Mouse (Mus musculus) embryonic facial prominence, embryonic 10.5 days (tissue): ENCODE data around the gene Fkbp1b. TPM values are rescaled to one million over a fixed set of nuclear protein-coding genes. Genes with fewer than 3 reads are reported as not detected.
"Not testable (repeated sequence)": the region's sequence is repeated elsewhere in the genome, so short reads cannot be mapped to it uniquely, and the experiment has no call there.

Experiments
- DNase-seq: peaks from one replicate; pipeline ENCODE4 v3.0.0-alpha.2; 2017; ENCODE audit warnings: low spot score
- H3K27ac ChIP-seq: fragments of 300-500 bp; sonication (generic); replicated peaks from 2 replicates; pipeline ENCODE4 v1.5.1; 2016; ENCODE audit warnings: mild to moderate bottlenecking
- H3K27me3 ChIP-seq: fragments of 300-500 bp; sonication (generic); replicated peaks from 2 replicates; pipeline ENCODE4 v1.6.1; 2016; ENCODE audit warnings: low read depth, mild to moderate bottlenecking; ENCODE audit not compliant: poor library complexity, severe bottlenecking
- H3K36me3 ChIP-seq: fragments of 300-500 bp; sonication (generic); replicated peaks from 2 replicates; pipeline ENCODE4 v1.6.1; 2016; ENCODE audit warnings: mild to moderate bottlenecking, moderate library complexity
- H3K4me1 ChIP-seq: fragments of 300-500 bp; sonication (generic); 2 replicates; pipeline ENCODE4 v1.6.1; 2016
- H3K4me3 ChIP-seq: fragments of 300-500 bp; sonication (generic); 2 replicates; pipeline ENCODE4 v1.5.1; 2016; ENCODE audit warnings: mild to moderate bottlenecking, moderate library complexity
- H3K9me3 ChIP-seq: fragments of 300-500 bp; sonication (generic); 2 replicates; pipeline ENCODE4 v1.6.1; 2016; ENCODE audit warnings: mild to moderate bottlenecking
- WGBS: fragments of 180-500 bp; shearing (Covaris S2); methylation state at CpG from one replicate; pipeline ENCODE4 v1.1.7; 2016; 5-methylcytosine and 5-hydroxymethylcytosine counted together
- polyA plus RNA-seq: library from polyadenylated mRNA; unstranded; fragments of >200 nt; fragmentation: Nextera tagmentation; extraction: Ambion mirVana; gene quantifications from 2 replicates; pipeline ENCODE4 v1.2.1, GENCODE M21; 2016

The Fkbp1b gene
- polyA plus RNA-seq, 1 experiment from 2014 or later = 9.7 TPM

- Histone ChIP-seq H3K4me3 (peak overlapping the region; percentile 88), H3K27me3 (peaks cover 32% of the 10 kb centered on the region), H3K9me3 (no peaks in the 10 kb centered on the region), H3K4me1 (peaks cover 29% of the 10 kb centered on the region), H3K36me3 (no peaks in the 10 kb centered on the region), H3K27ac (peak overlapping the region; percentile 82)
- DNase-seq = no peak
- WGBS = under 1% methylated on average over 11 of the region's 11 CpGs
These were observed 650 bp downstream of the Fkbp1b start for GRCm38 (mm10) chr12:4840741-4841140.

- Histone ChIP-seq H3K9me3 (no peaks in the 10 kb centered on the region), H3K4me1 (peaks cover 29% of the 10 kb centered on the region), H3K27ac (no peak overlapping the region), H3K36me3 (no peaks in the 10 kb centered on the region), H3K27me3 (peaks cover 32% of the 10 kb centered on the region), H3K4me3 (no peak overlapping the region)
- 57% methylated on average over 6 of the region's 6 CpGs for WGBS
- DNase-seq = no peak
These were observed 1.4 kb downstream of the Fkbp1b start for GRCm38 (mm10) chr12:4840010-4840409.

- Histone ChIP-seq H3K27ac (no peak overlapping the region), H3K36me3 (peaks cover 10% of the 10 kb centered on the region), H3K4me3 (no peak overlapping the region), H3K27me3 (peaks cover 24% of the 10 kb centered on the region), H3K9me3 (no peaks in the 10 kb centered on the region), H3K4me1 (peaks cover 17% of the 10 kb centered on the region)
- 38% methylated on average over 4 of the region's 4 CpGs for WGBS
- DNase-seq = no peak
These were observed 4.4 kb downstream of the Fkbp1b start for GRCm38 (mm10) chr12:4836959-4837358.

GRCm38 (mm10) chr12:4827256-4827655, 14.1 kb downstream of the Fkbp1b start:
- Histone ChIP-seq H3K4me3 (no peak overlapping the region), H3K36me3 (peaks cover 85% of the 10 kb centered on the region), H3K27me3 (no peaks in the 10 kb centered on the region), H3K27ac (no peak overlapping the region), H3K9me3 (no peaks in the 10 kb centered on the region), H3K4me1 (no peaks in the 10 kb centered on the region)
- DNase-seq = no peak
- 78% methylated on average over 3 of the region's 3 CpGs for WGBS

DNA sequence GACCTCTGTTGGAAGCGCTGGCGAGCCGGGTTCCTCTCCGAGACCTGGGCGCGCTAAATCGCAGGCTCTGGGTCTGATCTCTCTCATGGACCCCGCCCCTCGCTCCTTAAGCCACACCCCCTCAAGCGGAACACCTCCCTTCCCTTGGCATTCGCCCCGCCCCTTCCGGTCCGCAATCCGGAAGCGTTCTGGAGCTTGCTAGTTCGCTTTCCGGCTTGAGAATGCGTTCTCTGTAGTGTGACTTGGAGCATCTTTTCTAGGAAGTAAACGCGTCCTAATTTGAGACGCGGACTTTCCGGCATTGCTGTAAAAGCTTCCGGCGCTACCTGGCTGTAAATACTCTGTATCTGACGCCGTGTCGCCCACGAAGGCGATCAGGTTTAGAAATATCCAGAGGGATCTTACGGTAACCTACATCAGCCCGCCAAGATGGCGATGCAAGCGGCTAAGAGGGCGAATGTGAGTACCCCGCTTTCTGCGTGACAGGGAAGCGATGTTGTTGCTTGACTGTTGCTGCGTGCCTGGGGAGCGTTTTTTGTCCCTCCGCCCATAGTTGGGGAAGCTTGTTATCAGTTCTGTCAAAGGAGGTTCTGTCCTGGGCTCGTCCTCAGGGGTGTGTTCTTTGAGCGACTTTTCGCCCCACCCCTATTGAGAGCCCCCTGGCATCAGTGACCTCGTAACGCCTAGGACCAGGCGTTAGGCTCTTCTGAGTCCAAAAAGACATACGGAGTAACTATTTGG, 23.9 kb downstream of the Fkbp1b start, which contains the start of gene Sf3b6:
Gene Sf3b6, plus strand, starts transcription at position 184 of the 741 bp plus-strand sequence.
- peak within 1 kb of the TSS; percentile 66 for H3K4me3 ChIP-seq
- peak within 1 kb of the TSS; percentile 87 for H3K27ac ChIP-seq
- peaks cover 32% of the 10 kb centered on the region for H3K36me3 ChIP-seq
- WGBS = under 1% methylated on average over 49 of the region's 49 CpGs
- H3K4me1 ChIP-seq = peaks cover 17% of the 10 kb centered on the region
- H3K27me3 ChIP-seq = no peaks in the 10 kb centered on the region
- peak; percentile 99 for DNase-seq
- H3K9me3 ChIP-seq = no peaks in the 10 kb centered on the region

GRCm38 (mm10) chr12:4816680-4817360, 24.6 kb downstream of the Fkbp1b start:
- 11% methylated on average over 24 of the region's 24 CpGs for WGBS
- H3K9me3 ChIP-seq = no peaks in the 10 kb centered on the region
- DNase-seq = no peak
- H3K27ac ChIP-seq = peak overlapping the region; percentile 87
- peak overlapping the region; percentile 66 for H3K4me3 ChIP-seq
- no peaks in the 10 kb centered on the region for H3K27me3 ChIP-seq
- H3K4me1 ChIP-seq = peaks cover 17% of the 10 kb centered on the region
- H3K36me3 ChIP-seq = peaks cover 25% of the 10 kb centered on the region

DNA sequence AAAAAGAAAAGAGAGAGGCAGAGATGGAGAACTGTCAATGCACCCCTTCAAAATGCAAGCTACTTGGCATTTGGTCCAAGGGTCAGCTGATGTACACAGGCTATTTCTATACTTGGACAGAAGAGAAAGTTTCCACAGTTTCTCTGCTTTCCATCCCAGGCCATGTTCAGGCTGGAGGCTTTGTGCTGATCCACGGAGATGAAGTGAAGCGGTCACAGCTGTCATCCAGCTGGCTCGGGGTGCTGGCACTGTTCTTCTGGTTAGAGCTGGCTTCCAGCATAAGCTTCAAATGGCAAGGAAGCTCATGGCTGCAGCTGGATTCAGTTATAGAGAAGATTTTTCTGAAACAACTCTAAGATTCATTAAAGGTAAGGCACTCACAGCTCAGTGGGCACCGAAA, 27.8 kb downstream of the Fkbp1b start:
- Histone ChIP-seq H3K36me3 (no peaks in the 10 kb centered on the region), H3K4me1 (peaks cover 15% of the 10 kb centered on the region), H3K27me3 (no peaks in the 10 kb centered on the region), H3K27ac (no peak overlapping the region), H3K4me3 (no peak overlapping the region), H3K9me3 (no peaks in the 10 kb centered on the region)
- no peak for DNase-seq
- WGBS = 87% methylated on average over 4 of the region's 4 CpGs

DNA sequence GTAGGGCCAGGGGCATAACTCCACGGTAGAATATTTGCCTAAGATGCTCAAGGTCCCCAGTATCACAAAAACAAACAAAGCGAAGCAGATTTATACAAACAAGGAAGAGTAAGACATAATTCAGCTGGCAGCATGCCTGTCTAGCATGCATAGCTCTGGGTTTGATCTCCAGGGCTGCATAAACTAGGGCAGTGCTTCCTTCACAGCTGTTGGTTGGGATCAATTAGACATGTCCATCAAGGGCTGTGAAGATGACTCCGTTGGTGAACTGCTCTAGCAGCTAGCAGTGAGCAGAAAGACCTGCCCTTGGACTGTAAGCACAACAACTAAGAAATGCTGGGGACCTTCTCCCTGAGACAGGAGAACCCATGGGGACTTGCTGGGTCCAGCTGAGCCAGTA, 29.7 kb downstream of the Fkbp1b start:
- Histone ChIP-seq H3K27ac (no peak overlapping the region), H3K4me3 (no peak overlapping the region), H3K9me3 (no peaks in the 10 kb centered on the region), H3K4me1 (peaks cover 3% of the 10 kb centered on the region), H3K36me3 (no peaks in the 10 kb centered on the region), H3K27me3 (no peaks in the 10 kb centered on the region)
- no peak for DNase-seq
- 68% methylated on average over 3 of the region's 3 CpGs for WGBS

- Histone ChIP-seq H3K9me3 (no peaks in the 10 kb centered on the region), H3K36me3 (no peaks in the 10 kb centered on the region), H3K27ac (no peak overlapping the region), H3K4me1 (no peaks in the 10 kb centered on the region), H3K27me3 (no peaks in the 10 kb centered on the region), H3K4me3 (no peak overlapping the region)
- DNase-seq = no peak
- WGBS = 81% methylated on average over 4 of the region's 4 CpGs
These were observed 30.4 kb downstream of the Fkbp1b start for GRCm38 (mm10) chr12:4811036-4811435.

- not testable (repeated sequence) for H3K4me3 ChIP-seq, H3K4me1 ChIP-seq, H3K27me3 ChIP-seq, H3K27ac ChIP-seq, H3K36me3 ChIP-seq
- WGBS = 77% methylated on average over 6 of the region's 6 CpGs
- peak; percentile 14 for DNase-seq
- peaks cover 10% of the 10 kb centered on the region; the same call in 1 of the 2 replicates for H3K9me3 ChIP-seq
These were observed 43.9 kb downstream of the Fkbp1b start for GRCm38 (mm10) chr12:4797471-4797870.

- H3K27ac ChIP-seq = no peak overlapping the region
- 72% methylated on average over 1 of the region's 1 CpGs for WGBS
- peak; percentile 30 for DNase-seq
These were observed 47.7 kb downstream of the Fkbp1b start for GRCm38 (mm10) chr12:4793718-4794117.

DNA sequence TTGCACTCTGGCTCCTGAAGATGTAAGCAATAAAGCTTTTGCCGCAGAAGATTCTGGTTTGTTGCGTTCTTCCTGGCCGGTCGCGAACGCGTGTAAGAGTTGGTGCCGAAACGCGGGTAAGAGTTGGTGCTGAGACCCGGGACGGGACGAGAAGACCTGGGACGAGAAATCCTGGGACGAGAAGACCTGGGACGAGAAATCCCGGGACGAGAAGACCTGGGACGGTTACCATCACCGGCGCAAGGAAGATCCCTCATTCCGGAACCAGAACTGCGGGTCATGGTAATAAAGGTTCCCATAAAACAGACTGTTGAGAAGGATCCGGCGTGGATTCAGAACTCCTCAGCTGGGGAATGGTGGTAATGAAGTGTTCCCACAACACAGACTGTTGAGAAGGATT, 53.3 kb downstream of the Fkbp1b start:
- H3K9me3 ChIP-seq, H3K27ac ChIP-seq, H3K4me1 ChIP-seq, H3K36me3 ChIP-seq, H3K27me3 ChIP-seq, H3K4me3 ChIP-seq, DNase-seq: not testable (repeated sequence)
- WGBS = 93% methylated on average over 25 of the region's 25 CpGs

More at GRCm38 (mm10) chr12:4793718-4794117, 47.7 kb downstream of the Fkbp1b start:
- Histone ChIP-seq H3K36me3 (no peaks in the 10 kb centered on the region), H3K4me1 (peaks cover 8% of the 10 kb centered on the region), H3K4me3 (no peak overlapping the region), H3K9me3 (no peaks in the 10 kb centered on the region), H3K27me3 (no peaks in the 10 kb centered on the region)

- H3K27me3 ChIP-seq = no peaks in the 10 kb centered on the region
- 86% methylated on average over 2 of the region's 2 CpGs for WGBS
These were observed 56.9 kb downstream of the Fkbp1b start for GRCm38 (mm10) chr12:4784466-4784865.

More at GRCm38 (mm10) chr12:4784466-4784865, 56.9 kb downstream of the Fkbp1b start:
- Histone ChIP-seq H3K4me1 (no peaks in the 10 kb centered on the region), H3K9me3 (no peaks in the 10 kb centered on the region), H3K27ac (no peak overlapping the region), H3K36me3 (no peaks in the 10 kb centered on the region), H3K4me3 (no peak overlapping the region)
- no peak for DNase-seq
